Mouse (Mus musculus): ENCODE results near the gene Gm37240. TPM values are rescaled to one million over a fixed set of nuclear protein-coding genes. Genes with fewer than 3 reads are reported as not detected.

Gm37240 gene
- polyA plus RNA-seq, 1 experiment from 2014 or later: 5.2 TPM

DNA sequence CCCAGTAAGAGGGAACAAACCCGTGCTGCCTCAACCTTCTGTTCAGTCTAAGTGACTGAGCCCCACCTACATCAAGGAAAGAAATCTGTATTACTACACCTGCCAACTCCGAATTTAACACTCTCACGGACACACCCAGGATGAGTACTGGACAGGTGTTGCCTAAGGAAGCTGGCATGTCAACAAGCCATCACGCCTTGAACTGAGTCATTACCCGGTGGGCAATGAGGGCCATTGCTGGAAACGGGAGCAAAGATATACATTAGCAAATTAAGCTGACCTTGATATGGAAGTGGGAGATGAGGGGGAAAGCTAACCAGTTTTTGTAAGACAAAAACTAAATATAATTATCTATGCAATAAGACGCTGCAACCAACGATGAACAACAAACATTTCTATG is 7.2 kb downstream of the Gm37240 start:
- DNase-seq (ENCODE audit: low spot score): no peak

- no peak for DNase-seq (ENCODE audit: low spot score)
These were observed 8.4 kb downstream of the Gm37240 start for GRCm38 (mm10) chr3:85878911-85879310.

- DNase-seq (ENCODE audit: low spot score): no peak
These were observed 23.3 kb downstream of the Gm37240 start for GRCm38 (mm10) chr3:85863996-85864395.

DNA sequence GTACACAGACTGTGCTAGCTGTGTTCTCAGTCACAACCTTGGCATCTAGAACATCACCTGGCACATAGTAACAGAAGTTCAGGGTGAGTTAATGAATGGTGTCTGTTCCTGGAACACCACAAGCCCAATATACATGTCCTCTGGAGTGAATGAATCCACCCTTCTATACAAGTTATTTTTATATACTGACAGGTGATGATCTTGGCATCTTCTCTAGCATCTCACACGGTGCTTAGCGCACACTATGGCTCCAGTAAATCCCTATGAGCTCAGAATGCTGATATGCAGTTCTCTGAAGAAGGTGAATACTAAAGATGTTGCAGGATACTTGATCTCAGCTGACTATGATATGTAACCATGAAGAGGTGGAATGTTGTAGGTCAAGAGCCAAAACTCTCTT is 24.4 kb downstream of the Gm37240 start:
- DNase-seq (ENCODE audit: low spot score): no peak

DNA sequence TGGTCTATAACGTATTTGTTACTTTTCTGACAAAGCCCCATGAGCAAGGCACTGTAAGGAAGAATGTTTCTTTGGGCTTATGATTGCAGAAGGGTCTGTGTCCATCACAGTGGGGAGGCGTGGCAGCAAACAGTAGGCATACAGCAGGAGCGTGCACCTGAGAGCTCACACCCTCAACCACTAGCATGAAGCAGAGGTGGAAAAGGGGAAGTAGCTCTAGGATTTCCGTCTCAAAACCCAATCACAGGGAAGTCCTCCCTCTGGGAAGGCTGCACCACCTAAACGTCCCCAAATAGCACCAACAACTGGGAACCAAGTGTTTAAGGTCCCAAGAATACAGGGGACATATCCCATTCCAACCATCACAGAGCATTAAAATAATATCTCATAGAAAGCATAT is 26.3 kb downstream of the Gm37240 start:
- DNase-seq (ENCODE audit: low spot score): no peak

- no peak for DNase-seq (ENCODE audit: low spot score)
These were observed 28.0 kb downstream of the Gm37240 start for GRCm38 (mm10) chr3:85859311-85859710.

- peak; percentile 15 for DNase-seq (ENCODE audit: low spot score)
These were observed 28.9 kb downstream of the Gm37240 start for GRCm38 (mm10) chr3:85858140-85859135.

DNA sequence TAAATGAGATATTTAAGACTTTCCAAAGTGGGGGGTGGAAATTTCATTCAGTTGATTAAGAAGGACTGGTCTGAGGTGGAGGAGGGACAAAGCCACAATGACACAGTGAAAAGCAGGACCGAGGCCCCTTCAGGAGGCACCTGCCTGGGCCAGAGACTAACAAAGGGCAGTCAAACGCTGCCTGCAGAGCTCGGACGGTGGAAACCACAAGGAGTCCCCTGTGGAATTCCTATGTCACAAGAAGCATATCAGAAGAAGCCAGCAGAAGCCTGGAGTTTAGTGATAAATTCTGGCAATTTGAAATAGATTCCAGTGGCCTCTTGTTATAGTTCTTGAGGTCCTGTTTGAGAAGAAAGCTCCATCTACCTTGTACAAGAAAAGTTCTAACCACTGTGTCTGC is 30.2 kb downstream of the Gm37240 start:
- DNase-seq (ENCODE audit: low spot score): no peak

DNA sequence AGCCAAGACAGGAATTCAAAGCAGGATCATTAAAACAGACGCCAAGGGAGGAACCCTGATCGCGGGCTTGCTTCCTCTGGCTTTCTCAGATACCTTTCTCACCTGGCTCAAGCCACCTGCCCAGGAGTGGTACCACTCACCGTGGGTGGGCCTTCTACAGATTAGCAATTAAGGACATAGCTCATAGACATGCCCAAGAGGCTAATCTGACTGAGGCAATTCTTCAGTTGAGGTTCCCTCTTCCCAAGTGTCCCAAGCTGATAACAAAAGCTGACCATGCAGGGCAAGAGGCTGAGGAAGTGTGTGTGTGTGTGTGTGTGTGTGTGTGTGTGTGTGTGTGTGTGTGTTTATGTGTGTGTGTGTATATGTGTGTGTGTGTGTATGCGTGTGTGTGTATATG is 31.4 kb downstream of the Gm37240 start:
- no peak for DNase-seq (ENCODE audit: low spot score)

GRCm38 (mm10) chr3:85855043-85855442 is 32.3 kb downstream of the Gm37240 start:
- no peak for DNase-seq (ENCODE audit: low spot score)

DNA sequence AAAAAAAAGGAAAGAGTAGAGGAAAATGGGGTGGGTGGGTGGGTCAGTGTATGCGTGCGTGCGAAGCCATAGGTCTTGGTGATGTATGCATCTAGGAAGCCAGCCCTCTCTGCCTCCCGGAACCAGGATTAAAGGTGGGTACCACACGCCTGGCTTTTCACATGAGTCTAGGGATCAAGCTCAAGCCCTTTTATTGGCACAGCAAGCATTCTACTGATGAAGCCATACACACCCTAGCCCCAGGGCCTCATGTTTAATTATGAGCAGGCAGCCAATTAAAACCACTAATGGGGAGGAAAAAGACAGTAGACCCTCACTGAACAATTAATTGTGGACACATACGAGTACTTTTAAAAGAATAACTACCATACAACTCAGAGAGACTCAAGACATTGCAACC is 33.2 kb downstream of the Gm37240 start:
- no peak for DNase-seq (ENCODE audit: low spot score)

DNA sequence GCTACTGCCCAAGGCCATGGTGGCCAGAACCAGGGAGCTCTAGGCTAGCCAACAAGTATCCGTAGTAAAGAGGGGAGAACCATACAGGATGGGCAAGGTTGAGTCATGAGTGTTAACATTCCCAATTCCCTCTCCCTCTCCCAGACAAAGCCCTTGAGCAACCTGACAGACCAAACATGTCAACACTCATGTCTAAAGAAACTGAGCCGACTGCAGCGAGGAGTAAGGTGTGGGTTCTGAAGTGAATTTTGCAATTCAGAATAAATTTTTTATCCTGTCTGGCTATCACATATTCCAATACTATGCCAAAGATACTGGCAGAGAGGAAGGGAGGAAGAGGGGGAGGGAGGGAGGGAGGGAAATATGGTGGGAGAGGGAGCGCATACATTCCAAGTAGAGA is 33.6 kb downstream of the Gm37240 start:
- no peak for DNase-seq (ENCODE audit: low spot score)

DNA sequence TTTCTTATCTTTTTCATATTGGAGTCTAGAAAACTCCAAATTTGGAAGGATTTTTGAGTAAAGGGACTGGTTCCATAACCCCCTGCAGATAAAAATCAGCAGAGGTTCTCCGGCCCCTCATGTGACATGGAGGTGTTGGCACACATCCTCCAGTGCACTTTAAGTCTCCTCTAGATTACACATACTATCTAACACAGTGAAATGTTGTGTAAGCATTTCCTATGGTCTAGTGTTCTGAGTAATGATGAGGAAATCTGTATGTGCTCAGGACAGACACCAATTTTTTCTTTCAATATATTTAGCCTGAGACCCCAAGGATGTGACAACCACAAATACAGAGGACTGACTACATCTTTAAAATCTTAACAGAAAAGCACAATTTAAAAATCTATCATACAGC is 37.2 kb downstream of the Gm37240 start:
- no peak for DNase-seq (ENCODE audit: low spot score)

DNA sequence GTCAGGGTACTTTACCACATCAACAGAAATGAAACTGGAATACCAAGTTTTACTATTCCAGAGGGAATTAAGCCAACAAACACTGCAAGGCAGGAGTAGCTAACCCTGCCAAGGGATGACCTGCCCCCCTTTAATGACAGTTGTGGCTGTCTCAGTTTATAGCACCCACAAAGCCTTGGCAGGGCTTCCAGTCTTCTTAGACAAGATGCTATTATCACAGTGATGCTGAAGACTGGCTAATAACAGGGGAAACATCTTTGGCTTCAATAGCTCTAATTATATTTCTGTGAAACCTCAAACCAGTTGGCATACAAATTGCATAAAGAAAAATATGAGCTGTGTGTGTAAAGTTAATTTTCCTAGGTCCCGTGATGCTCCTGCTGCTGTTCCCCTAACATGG is 41.0 kb downstream of the Gm37240 start:
- DNase-seq (ENCODE audit: low spot score): no peak

DNA sequence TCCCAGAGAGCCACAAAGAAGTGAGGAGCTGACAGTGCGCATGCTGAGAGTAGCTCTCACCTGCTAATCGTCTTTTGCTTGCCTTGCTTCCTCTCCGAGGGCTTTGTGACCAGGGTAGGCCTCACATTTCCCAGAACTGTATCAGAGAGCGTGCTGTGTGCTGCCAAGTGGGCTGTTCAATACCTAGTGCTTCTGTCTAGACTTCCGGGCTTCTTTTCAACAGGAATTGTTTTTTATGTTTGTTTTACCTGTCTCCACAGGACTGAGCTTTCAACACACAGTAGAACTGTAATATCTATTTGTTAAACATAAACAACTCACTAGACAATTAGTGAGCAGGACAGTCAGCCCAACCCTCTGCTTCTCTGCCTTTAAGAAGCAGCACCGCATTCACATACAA is 42.0 kb downstream of the Gm37240 start:
- no peak for DNase-seq (ENCODE audit: low spot score)

DNA sequence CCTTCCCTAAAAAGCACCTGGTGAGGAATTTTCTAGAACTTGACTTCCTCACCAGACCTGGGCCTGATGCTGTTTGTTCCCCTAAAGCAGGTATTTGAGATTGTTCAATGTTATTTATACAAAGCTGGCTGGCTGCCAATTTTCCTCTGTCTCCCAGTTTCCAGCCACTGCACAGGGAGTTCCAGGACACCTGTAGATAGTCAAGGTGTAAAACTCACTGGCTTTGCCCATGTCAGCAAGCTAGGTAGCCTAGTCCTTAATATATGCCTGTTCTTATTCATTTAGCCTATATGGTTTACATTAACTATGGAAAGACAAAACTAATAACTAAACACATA is 44.5 kb downstream of the Gm37240 start:
- DNase-seq (ENCODE audit: low spot score): no peak

DNA sequence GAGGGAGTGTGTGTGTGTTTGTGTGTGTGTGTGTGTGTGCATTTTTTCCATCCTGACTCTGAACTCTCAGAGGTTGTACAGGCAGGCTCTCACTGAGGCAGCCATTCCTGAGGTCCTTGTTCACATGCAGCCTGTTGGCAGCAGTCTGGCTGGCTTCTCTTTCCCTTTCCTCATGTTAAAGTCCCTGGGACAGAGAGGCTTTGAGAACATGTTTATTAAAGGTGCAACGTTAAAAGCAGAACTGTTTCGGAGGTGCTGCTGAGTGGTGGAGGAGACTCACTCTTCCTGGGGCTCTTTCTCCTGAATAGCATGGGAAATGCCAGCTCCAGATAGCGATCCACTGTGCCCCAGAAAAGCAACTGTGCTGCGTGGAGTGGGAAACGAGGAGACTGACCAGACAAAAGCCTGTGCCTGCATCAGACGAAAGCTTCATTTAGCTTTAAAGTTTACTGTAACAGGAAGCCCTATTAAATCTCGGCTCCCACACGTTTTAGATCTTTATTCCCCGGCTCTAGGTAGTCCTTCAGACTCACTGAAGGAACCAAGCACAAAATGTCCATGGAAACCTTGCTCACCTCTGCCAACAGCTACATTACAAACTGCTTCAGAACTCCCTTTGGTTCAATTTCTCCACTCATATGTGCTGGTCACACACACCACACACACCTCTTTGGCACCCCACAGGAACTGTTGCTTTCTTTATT is 45.0 kb downstream of the Gm37240 start:
- DNase-seq (ENCODE audit: low spot score): no peak

DNA sequence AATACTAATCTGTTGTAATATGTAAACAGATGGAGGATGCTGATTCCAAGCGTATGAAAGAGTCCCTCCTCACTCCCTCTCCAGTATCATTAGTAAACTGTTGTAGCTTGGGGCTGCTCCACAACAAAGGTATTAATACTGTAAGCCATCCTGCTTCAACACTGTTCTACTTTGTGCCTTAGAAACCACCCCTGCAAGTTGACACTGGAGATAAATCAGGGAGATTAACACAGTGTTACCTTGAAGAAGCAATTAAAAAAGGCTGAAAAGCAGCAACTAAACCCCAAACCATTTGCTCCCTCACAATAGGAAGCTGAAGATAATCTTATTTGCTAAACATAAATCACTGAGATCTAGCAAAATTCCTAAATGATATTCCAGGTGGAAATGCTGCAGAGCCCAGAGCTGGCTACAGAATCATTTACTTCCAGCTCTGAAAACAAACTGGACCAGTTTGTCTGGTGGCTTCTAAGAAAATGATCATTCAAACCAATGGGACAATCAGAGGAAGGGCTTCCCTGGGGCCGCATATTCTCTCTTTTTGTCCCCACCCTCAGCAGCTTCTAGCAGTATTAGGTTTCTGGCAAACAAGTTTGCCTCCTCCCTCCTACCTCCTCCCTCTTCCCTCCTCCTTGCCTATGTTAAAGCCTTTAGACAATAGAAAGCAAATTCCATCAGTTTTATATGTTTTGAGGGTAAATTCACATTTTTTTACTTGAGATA is 45.7 kb downstream of the Gm37240 start:
- no peak for DNase-seq (ENCODE audit: low spot score)

- DNase-seq (ENCODE audit: low spot score): no peak
These were observed 53.7 kb downstream of the Gm37240 start for GRCm38 (mm10) chr3:85833627-85834026.

- DNase-seq (ENCODE audit: low spot score): no peak
These were observed 54.7 kb downstream of the Gm37240 start for GRCm38 (mm10) chr3:85832490-85833155.

GRCm38 (mm10) chr3:85831785-85832184 is 55.5 kb downstream of the Gm37240 start:
- no peak for DNase-seq (ENCODE audit: low spot score)

Data from thymus, postnatal 0 days (tissue).